Mouse (Mus musculus) right cerebral cortex, postnatal 4 days (tissue): ENCODE measurements around the gene Btbd2.
A peak's percentile ranks its signal among the peaks of the same experiment; 100 is the strongest.

ENCODE experiments used
- DNase-seq: peaks from one replicate; pipeline ENCODE4 v3.0.0-alpha.2; 2022

Gene Btbd2

DNA sequence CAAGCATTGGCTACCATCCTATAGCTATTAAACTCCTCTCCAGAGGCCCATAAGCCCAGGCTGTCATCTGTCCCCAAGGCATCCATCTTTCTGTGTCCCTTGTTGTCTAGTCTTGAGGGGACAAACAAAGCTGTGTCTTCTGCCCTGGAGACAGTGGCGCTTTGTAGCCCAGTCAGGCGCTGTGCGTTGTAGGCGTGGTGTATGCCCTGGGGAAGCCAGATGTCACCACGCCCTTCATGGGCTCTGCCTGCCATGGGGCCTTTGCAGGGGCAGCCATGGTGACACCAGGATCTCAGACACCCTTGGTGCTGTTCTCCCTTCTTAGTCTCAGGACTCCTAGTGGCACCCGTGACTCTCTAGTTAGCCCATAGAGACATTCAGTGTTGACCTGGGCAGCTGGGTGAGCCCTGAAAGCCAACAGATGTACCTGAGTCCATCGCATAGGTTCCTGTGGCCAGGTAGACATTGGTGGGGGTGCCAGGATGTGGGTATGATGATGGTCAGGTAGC, 52.8 kb downstream of the Btbd2 start:
- DNase-seq, result no peak

DNA sequence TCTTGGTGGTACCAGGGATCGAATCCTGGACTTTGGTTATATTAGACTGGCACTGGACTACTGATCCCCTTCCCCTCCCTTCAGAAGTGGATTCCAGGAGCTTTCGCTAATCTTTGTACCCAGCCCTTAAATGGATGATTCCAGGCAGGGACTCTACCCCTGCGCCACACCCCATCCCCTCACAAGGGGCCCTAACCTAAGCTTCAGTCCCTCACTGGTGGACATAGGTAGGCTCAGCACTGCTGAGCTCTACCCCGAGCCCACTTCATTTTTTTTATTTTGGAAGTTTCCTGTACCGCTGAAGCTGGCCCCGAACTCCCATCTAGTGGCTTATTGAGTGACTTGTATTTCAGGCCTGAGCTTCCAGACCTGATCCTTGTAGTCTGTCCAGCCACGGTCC, 53.5 kb downstream of the Btbd2 start:
- no peak for DNase-seq

DNA sequence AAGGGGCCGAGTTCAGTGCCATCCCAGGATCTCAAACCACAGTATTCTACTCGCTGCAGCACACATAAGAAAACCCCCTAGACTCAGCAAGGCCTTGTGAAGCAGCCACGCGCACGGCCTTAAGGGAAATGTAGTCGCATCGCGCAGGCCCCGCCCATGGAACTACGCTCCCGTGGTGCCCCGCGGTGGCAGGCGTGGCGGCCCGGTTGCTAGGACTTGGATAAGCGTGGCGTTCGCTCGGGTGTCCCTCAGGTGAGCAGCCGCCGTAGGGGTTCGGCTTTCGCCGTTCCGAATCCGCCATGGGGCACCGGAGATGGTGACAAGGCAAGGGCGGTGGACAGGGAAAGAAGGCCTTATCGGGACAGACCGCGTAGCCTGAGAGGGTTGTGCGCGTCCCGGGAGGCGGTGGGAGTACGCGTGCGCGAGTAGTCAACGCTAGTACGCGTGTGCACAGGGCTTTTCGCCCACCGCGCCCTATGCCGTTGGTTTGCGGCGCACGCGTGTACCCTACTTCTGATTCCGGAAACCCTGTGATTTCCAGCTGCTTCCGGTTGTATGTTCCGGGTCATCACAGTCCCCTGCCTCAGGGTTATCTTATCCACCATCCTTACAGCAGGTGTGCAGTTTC, 54.1 kb downstream of the Btbd2 start, which contains the start of the genes Scamp4 and Adat3:
Scamp4 (plus strand) TSS at position 175 of the 628 bp plus-strand sequence.
Adat3 (plus strand) TSS at position 183 of the 628 bp plus-strand sequence.
- peak; percentile 93 for DNase-seq

DNA sequence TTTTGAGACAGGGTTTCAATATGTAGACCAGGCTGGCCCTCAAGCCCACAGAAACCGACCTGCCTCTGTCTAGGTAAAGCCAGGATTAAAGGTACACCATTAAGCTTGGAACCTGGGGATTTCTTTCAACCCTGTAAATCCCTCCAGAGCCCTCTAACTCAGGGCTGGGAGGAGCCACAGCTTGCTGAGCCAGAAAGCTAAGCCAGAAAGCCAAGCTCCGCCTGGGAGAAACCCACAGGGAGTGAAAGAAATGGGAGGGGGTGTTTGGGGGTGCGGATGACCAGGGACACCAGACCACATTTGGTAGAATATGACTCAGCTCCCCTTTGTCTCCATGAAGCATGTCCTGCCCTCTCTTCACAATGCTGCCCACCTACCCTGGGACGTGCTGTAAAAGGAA, 60.6 kb downstream of the Btbd2 start:
- no peak for DNase-seq
